Mouse (Mus musculus) forebrain, postnatal 0 days (tissue): ENCODE data around the gene Acap2. TPM values are rescaled to one million over a fixed set of nuclear protein-coding genes. Genes with fewer than 3 reads are reported as not detected.
A peak's percentile ranks its signal among the peaks of the same experiment; 100 is the strongest.

ENCODE experiments used
- ATAC-seq: fragments of 200-750 bp; cut with Nextera tagmentation; 2 replicates; pipeline ENCODE4 v1.8.0; 2017; ENCODE audit warnings: mild to moderate bottlenecking, moderate library complexity
- DNase-seq: peaks from one replicate; pipeline ENCODE4 v3.0.0-alpha.2; 2015
- H3K27ac ChIP-seq: fragments of 300-500 bp; sonication (generic); 2 replicates; pipeline ENCODE4 v1.5.1; 2014; ENCODE audit warnings: low read depth, mild to moderate bottlenecking, antibody characterized with exemption, low read length, moderate library complexity, mixed read lengths
- H3K27me3 ChIP-seq: fragments of 300-500 bp; sonication (generic); 2 replicates; pipeline ENCODE4 v1.6.1; 2014; ENCODE audit warnings: mild to moderate bottlenecking, low read length, mixed read lengths; ENCODE audit not compliant: insufficient read depth
- H3K36me3 ChIP-seq: fragments of 300-500 bp; sonication (generic); 2 replicates; pipeline ENCODE4 v1.6.1; 2014; ENCODE audit warnings: mild to moderate bottlenecking, moderate library complexity; ENCODE audit not compliant: insufficient read depth
- H3K4me1 ChIP-seq: fragments of 300-500 bp; sonication (generic); 2 replicates; pipeline ENCODE4 v1.6.1; 2014; ENCODE audit warnings: antibody characterized with exemption; ENCODE audit not compliant: insufficient read depth
- H3K4me2 ChIP-seq: fragments of 300-500 bp; sonication (generic); 2 replicates; pipeline ENCODE4 v1.6.1; 2014; ENCODE audit warnings: low read depth, mild to moderate bottlenecking, moderate library complexity
- H3K4me3 ChIP-seq: fragments of 300-500 bp; sonication (generic); 2 replicates; pipeline ENCODE4 v1.5.1; 2014; ENCODE audit warnings: low read depth, low read length, mixed read lengths
- H3K9ac ChIP-seq: fragments of 300-500 bp; sonication (generic); 2 replicates; pipeline ENCODE4 v1.6.1; 2014; ENCODE audit warnings: mild to moderate bottlenecking
- H3K9me3 ChIP-seq: fragments of 300-500 bp; sonication (generic); 2 replicates; pipeline ENCODE4 v1.6.1; 2016; ENCODE audit warnings: low read length
- CTCF ChIP-seq: sonication (generic); IDR thresholded peaks from 2 replicates; pipeline ENCODE4 v1.5.1; 2016; ENCODE audit warnings: antibody characterized with exemption, control low read depth, low read depth
- WGBS: fragments of 180-500 bp; shearing (Covaris S2); extraction: QIAGEN DNeasy Blood & Tissue Kit; methylation state at CpG from one replicate; pipeline ENCODE4 v1.1.7; 2014; 5-methylcytosine and 5-hydroxymethylcytosine counted together
- polyA plus RNA-seq: library from polyadenylated mRNA; unstranded; fragments of >200 nt; fragmentation: Nextera tagmentation; extraction: Ambion mirVana; gene quantifications from 2 replicates; pipeline ENCODE4 v1.2.1, GENCODE M21; 2015
- total RNA-seq: library from RNA; depleted of rRNA; stranded (reverse); fragments of >200 nt; gene quantifications from 2 replicates; pipeline ENCODE4 v1.2.3, GENCODE M21; 2014

Gene Acap2
- total and polyA plus RNA-seq, 2 experiments from 2014 or later: 8.8 to 33.6 TPM

- no peak for TF ChIP-seq CTCF
- 86% methylated on average over 5 of the region's 7 CpGs for WGBS
- H3K36me3 ChIP-seq: no peaks in the 10 kb centered on the region
- no peaks in the 10 kb centered on the region for H3K9me3 ChIP-seq
- no peak overlapping the region for H3K9ac ChIP-seq
- no peak overlapping the region for H3K4me2 ChIP-seq
- H3K27me3 ChIP-seq: no peaks in the 10 kb centered on the region
- no peaks in the 10 kb centered on the region for H3K4me1 ChIP-seq
- ATAC-seq (no peak), DNase-seq (no peak)
- H3K4me3 ChIP-seq: no peak overlapping the region
- H3K27ac ChIP-seq: no peak overlapping the region
Observed at GRCm38 (mm10) chr16:31205726-31206125, 4.7 kb upstream of the Acap2 start.

GRCm38 (mm10) chr16:31205187-31205586 lies 4.1 kb upstream of the Acap2 start:
- H3K27me3 ChIP-seq: no peaks in the 10 kb centered on the region
- no peaks in the 10 kb centered on the region for H3K9me3 ChIP-seq
- no peak overlapping the region for H3K4me3 ChIP-seq
- DNase-seq (no peak), ATAC-seq (no peak)
- H3K9ac ChIP-seq: no peak overlapping the region
- H3K4me2 ChIP-seq: no peak overlapping the region
- H3K4me1 ChIP-seq: no peaks in the 10 kb centered on the region
- WGBS: 89% methylated on average over 8 of the region's 8 CpGs
- no peaks in the 10 kb centered on the region for H3K36me3 ChIP-seq
- TF ChIP-seq CTCF: no peak
- no peak overlapping the region for H3K27ac ChIP-seq

DNA sequence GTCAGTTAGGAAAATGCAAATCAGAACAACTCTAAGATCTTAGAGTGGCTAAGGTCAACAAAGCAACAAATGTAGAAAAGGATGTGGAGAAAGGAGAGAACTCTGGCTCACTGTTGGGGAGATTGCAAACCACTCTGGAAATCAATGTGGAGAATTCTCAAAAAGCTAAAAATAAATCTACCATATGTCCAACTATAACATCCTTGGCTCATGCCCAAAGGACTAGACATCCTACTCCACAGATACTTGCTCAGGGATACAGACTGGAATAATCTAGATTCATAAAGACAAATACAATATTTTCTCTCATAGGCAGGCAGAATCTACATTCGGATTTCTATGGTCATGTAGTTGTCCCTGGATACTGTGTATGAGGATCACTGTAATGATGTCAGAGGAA lies 3.2 kb upstream of the Acap2 start:
- Histone ChIP-seq H3K4me1 (no peaks in the 10 kb centered on the region), H3K27me3 (no peaks in the 10 kb centered on the region), H3K4me2 (no peak overlapping the region), H3K9ac (no peak overlapping the region), H3K27ac (no peak overlapping the region), H3K9me3 (no peaks in the 10 kb centered on the region), H3K36me3 (no peaks in the 10 kb centered on the region), H3K4me3 (no peak overlapping the region)
- TF ChIP-seq CTCF: no peak
- DNase-seq (peak; percentile 23), ATAC-seq (no peak)
- WGBS: 80% methylated on average over 1 of the region's 1 CpGs

DNA sequence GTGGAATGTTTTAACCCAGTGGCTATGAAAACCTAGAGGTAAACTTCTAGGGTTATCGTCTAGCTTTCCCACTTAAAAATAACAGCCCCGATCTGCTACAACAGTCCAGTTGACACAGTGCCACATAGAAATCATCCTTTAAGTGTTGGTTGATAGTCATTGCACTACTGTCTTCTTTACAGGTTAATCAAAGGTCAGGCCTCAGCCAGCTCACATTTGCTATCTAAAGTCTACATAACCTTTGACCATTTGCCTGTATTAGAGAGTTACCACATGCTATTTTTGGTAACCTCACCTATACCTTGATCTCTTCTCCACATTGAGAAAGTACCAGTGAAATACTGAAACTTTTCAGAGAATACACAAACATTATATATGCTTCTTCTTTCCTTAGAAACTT lies 659 bp upstream of the Acap2 start:
- ATAC-seq (no peak), DNase-seq (no peak)
- Histone ChIP-seq H3K4me3 (peak overlapping the region; percentile 88; the same call in 1 of the 2 replicates), H3K9me3 (no peaks in the 10 kb centered on the region), H3K4me2 (peak overlapping the region; percentile 65), H3K27ac (no peak overlapping the region), H3K4me1 (0 out of 2 replicates have a peak, but pooled peaks cover 2% of the 10 kb centered on the region), H3K36me3 (no peaks in the 10 kb centered on the region), H3K9ac (peak overlapping the region; percentile 33; the same call in 1 of the 2 replicates), H3K27me3 (no peaks in the 10 kb centered on the region)
- 81% methylated on average over 2 of the region's 2 CpGs for WGBS
- no peak for TF ChIP-seq CTCF

DNA sequence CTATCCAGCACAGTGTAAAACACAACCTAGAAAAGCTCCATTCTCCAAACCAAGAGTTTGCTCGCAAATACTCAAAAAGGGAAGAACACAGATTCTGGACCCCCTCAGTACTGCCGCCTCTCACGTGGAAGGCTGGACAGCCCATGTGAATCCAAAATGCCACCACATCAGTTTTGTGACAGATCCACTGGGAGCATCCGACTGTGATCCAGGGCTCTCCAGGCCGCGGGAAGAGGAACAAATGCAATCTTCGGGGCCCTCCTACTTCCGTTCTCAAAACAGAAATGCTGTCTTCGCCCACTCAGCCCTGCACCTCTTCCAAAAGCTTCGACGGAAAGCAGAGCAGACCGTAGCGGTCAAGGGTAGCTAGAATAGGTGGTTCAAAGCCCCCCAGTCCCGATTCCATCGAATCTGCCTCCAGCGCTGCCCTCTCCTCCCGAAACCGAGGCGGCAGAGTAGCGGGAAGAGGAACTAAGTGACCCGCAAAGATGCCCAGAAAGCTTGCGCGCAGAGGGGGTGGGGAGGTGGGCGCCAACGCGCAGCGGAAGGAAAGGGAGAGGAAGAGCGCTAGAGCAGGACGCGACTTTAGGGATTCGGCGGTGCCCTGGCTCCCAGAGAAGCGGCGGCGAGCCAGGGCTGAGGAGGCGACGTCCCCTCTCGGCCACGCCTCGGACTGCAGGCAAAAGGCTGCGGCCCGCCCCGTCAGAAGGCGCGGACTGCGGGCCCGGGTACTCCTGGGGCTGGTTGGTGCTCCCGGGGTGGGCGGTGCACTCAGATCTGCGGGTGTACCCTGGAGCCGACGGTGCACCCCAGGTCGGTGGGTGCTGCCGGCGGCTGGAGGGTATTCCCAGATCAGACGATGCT lies 887 bp downstream of the Acap2 start:
- H3K4me3 ChIP-seq: peak overlapping the region; percentile 88
- no peaks in the 10 kb centered on the region for H3K27me3 ChIP-seq
- 0 out of 2 replicates have a peak, but pooled peaks cover 2% of the 10 kb centered on the region for H3K4me1 ChIP-seq
- H3K4me2 ChIP-seq: peak overlapping the region; percentile 65
- H3K36me3 ChIP-seq: no peaks in the 10 kb centered on the region
- TF ChIP-seq CTCF: 0 out of 2 replicates have a peak, but pooled peaks have one; percentile 33
- no peaks in the 10 kb centered on the region for H3K9me3 ChIP-seq
- DNase-seq (peak; percentile 65), ATAC-seq (peak; percentile 20)
- H3K27ac ChIP-seq: peak overlapping the region; percentile 96
- peak overlapping the region; percentile 93 for H3K9ac ChIP-seq
- under 1% methylated on average over 56 of the region's 56 CpGs for WGBS

DNA sequence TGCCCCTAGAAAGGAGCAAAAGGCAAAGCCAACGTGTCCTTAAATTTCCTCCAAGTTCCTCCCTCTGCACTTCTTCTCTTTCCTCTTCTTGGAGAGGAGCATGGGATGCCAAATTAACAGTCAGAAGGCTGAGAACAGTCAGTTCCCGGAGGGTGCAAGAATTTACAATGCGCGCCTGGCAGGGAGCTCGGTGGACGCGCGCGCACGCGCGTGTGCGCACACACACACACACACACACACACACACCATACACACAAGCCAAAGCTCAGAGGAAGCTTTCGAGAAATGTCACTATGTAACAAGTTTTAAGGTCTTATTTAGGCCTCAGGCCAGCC lies 1.5 kb downstream of the Acap2 start:
- WGBS: 3% methylated on average over 14 of the region's 14 CpGs

DNA sequence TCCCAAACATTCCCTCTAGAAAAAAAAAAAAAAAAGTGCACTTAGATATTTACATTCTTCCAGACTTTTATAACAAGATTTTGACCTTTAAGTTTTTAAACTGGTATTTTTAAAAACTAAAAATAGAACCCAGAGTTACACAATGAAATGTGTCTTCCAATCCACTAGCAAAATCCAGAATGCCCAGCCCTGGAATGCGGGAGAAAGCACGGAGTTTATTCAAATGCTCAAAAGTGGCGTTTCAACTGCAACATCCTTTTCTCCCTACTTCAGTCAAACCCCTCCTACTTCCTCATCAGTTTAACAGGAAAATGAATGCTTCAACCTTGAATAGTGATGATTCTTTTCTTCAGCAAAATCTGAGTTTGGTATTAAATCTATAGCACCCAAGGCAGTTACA lies 4.1 kb downstream of the Acap2 start:
- WGBS: 45% methylated on average over 3 of the region's 3 CpGs
- no peaks in the 10 kb centered on the region for H3K9me3 ChIP-seq
- TF ChIP-seq CTCF: no peak
- no peak overlapping the region for H3K27ac ChIP-seq
- H3K4me2 ChIP-seq: no peak overlapping the region
- no peak overlapping the region for H3K4me3 ChIP-seq
- no peak overlapping the region for H3K9ac ChIP-seq
- H3K36me3 ChIP-seq: no peaks in the 10 kb centered on the region
- no peaks in the 10 kb centered on the region for H3K27me3 ChIP-seq
- ATAC-seq: no peak
- H3K4me1 ChIP-seq: 0 out of 2 replicates have a peak, but pooled peaks cover 2% of the 10 kb centered on the region
- DNase-seq: no peak

More for the DNA sequence above, 1.5 kb downstream of the Acap2 start:
- TF ChIP-seq CTCF: no peak
- peak; percentile 57 for DNase-seq
- H3K4me3 ChIP-seq: peak overlapping the region; percentile 88
- H3K36me3 ChIP-seq: no peaks in the 10 kb centered on the region
- H3K9me3 ChIP-seq: no peaks in the 10 kb centered on the region
- H3K27ac ChIP-seq: peak overlapping the region; percentile 96
- no peaks in the 10 kb centered on the region for H3K27me3 ChIP-seq
- H3K9ac ChIP-seq: peak overlapping the region; percentile 93; the same call in 1 of the 2 replicates
- ATAC-seq: no peak
- H3K4me2 ChIP-seq: peak overlapping the region; percentile 65
- 0 out of 2 replicates have a peak, but pooled peaks cover 2% of the 10 kb centered on the region for H3K4me1 ChIP-seq
